Mouse (Mus musculus) hindbrain, embryonic 14.5 days (tissue): ENCODE data around the gene Unc5cl. TPM values are rescaled to one million over a fixed set of nuclear protein-coding genes. Genes with fewer than 3 reads are reported as not detected.

Experiments used
- ATAC-seq: fragments of 200-750 bp; cut with Nextera tagmentation; 2 replicates; pipeline ENCODE4 v1.8.0; 2017; ENCODE audit warnings: moderate number of reproducible peaks, mild to moderate bottlenecking, moderate TSS enrichment, moderate library complexity; ENCODE audit not compliant: low FRiP score
- DNase-seq: peaks from one replicate; pipeline ENCODE4 v3.0.0-alpha.2; 2015; ENCODE audit warnings: low spot score
- H3K27ac ChIP-seq: fragments of 300-500 bp; sonication (generic); 2 replicates; pipeline ENCODE4 v1.5.1; 2014; ENCODE audit warnings: mild to moderate bottlenecking, moderate library complexity
- H3K27me3 ChIP-seq: fragments of 300-500 bp; sonication (generic); 2 replicates; pipeline ENCODE4 v1.6.1; 2014; ENCODE audit warnings: mild to moderate bottlenecking, low read length, mixed read lengths; ENCODE audit not compliant: control insufficient read depth, insufficient read depth
- H3K36me3 ChIP-seq: fragments of 300-500 bp; sonication (generic); replicated peaks from 2 replicates; pipeline ENCODE4 v1.6.1; 2014; ENCODE audit not compliant: control insufficient read depth, insufficient read depth
- H3K4me1 ChIP-seq: fragments of 300-500 bp; sonication (generic); replicated peaks from 2 replicates; pipeline ENCODE4 v1.6.1; 2014; ENCODE audit warnings: antibody characterized with exemption, low read length, mixed read lengths; ENCODE audit not compliant: control insufficient read depth, insufficient read depth
- H3K4me2 ChIP-seq: fragments of 300-500 bp; sonication (generic); replicated peaks from 2 replicates; pipeline ENCODE4 v1.6.1; 2014; ENCODE audit warnings: mild to moderate bottlenecking, moderate library complexity
- H3K4me3 ChIP-seq: fragments of 300-500 bp; sonication (generic); replicated peaks from 2 replicates; pipeline ENCODE4 v1.5.1; 2014; ENCODE audit warnings: mild to moderate bottlenecking, low read length
- H3K9ac ChIP-seq: fragments of 300-500 bp; sonication (generic); 2 replicates; pipeline ENCODE4 v1.6.1; 2014
- H3K9me3 ChIP-seq: fragments of 300-500 bp; sonication (generic); 2 replicates; pipeline ENCODE4 v1.6.1; 2016; ENCODE audit warnings: low read length; ENCODE audit not compliant: control insufficient read depth
- WGBS: fragments of 180-500 bp; shearing (Covaris S2); extraction: QIAGEN DNeasy Blood & Tissue Kit; methylation state at CpG from one replicate; pipeline ENCODE4 v1.1.7; 2014; 5-methylcytosine and 5-hydroxymethylcytosine counted together
- polyA plus RNA-seq: library from polyadenylated mRNA; unstranded; fragments of >200 nt; fragmentation: Nextera tagmentation; extraction: Ambion mirVana; gene quantifications from 2 replicates; pipeline ENCODE4 v1.2.1, GENCODE M21; 2014

Unc5cl gene
- 0.37 and 0.42 TPM in 2 replicates for polyA plus RNA-seq

DNA sequence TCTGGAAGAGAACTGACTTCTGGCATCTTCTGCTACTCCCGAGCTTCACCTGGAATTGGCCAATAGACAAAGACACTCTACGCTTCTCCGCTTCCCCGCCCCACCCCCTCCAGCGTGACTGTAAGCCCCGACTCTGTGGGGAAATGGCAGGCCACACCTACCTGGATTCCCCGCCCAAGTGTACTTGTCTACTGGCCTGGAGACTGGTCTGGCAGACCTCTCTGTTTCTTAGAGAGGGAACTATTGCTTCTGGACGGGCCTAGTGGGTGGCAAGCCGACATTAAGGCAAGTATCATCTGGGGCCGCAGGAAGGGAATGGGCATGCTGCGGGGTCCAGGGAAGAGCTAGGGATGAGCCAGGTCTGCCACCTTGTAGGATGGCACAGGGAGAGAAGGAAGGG, at the start of gene Unc5cl:
TSS of gene Unc5cl (plus strand) at position 214 of the 400 bp plus-strand sequence.
- DNase-seq = no peak
- no peaks in the 10 kb centered on the region for H3K27me3 ChIP-seq
- ATAC-seq = no peak
- 61% methylated on average over 11 of the region's 11 CpGs for WGBS
- H3K27ac ChIP-seq = no peak within 1 kb of the TSS
- no peaks in the 10 kb centered on the region for H3K4me1 ChIP-seq
- H3K36me3 ChIP-seq = no peaks in the 10 kb centered on the region
- no peak within 1 kb of the TSS for H3K4me3 ChIP-seq
- H3K9ac ChIP-seq = no peak within 1 kb of the TSS
- no peaks in the 10 kb centered on the region for H3K9me3 ChIP-seq
- no peak within 1 kb of the TSS for H3K4me2 ChIP-seq

DNA sequence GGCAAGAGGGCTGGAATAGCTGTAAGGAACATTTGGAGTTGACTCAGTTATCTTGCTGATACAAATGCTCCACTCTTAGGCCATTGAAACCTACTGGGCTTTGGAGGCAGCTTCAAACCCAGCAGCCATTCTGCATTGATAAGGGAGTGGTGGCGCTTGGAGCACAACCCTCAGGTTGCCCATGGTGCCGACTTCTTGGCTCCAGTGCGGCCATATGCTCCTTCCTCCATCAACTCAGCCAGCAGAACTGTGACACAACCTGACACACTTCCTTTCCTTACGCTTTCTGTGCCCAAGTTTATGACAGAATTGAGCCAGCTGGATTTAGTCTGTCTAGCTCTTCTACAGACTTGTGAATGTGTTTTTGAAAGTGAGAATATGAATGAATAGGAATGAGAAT, 47.5 kb upstream of the Unc5cl start:
- Histone ChIP-seq H3K9ac (no peak overlapping the region), H3K9me3 (no peaks in the 10 kb centered on the region), H3K4me2 (0 out of 2 replicates have a peak overlapping the region, but pooled peaks have one; percentile 71), H3K4me3 (no peak overlapping the region), H3K36me3 (no peaks in the 10 kb centered on the region; the same call in 1 of the 2 replicates), H3K4me1 (peaks cover 27% of the 10 kb centered on the region), H3K27ac (no peak overlapping the region), H3K27me3 (no peaks in the 10 kb centered on the region)
- DNase-seq (no peak), ATAC-seq (no peak)
- 90% methylated on average over 4 of the region's 4 CpGs for WGBS

GRCm38 (mm10) chr17:48407910-48408525, 46.7 kb upstream of the Unc5cl start:
- Histone ChIP-seq H3K4me1 (peaks cover 27% of the 10 kb centered on the region), H3K4me3 (peak overlapping the region; percentile 81), H3K36me3 (no peaks in the 10 kb centered on the region; the same call in 1 of the 2 replicates), H3K27me3 (no peaks in the 10 kb centered on the region), H3K9ac (peak overlapping the region; percentile 99), H3K9me3 (no peaks in the 10 kb centered on the region), H3K4me2 (peak overlapping the region; percentile 71), H3K27ac (peak overlapping the region; percentile 99)
- ATAC-seq (no peak), DNase-seq (no peak)
- 13% methylated on average over 8 of the region's 8 CpGs for WGBS

GRCm38 (mm10) chr17:48408526-48409291, 46.0 kb upstream of the Unc5cl start:
- under 1% methylated on average over 47 of the region's 47 CpGs for WGBS
- Histone ChIP-seq H3K4me2 (peak overlapping the region; percentile 71), H3K27me3 (no peaks in the 10 kb centered on the region), H3K4me3 (peak overlapping the region; percentile 81), H3K9ac (peak overlapping the region; percentile 99), H3K9me3 (no peaks in the 10 kb centered on the region), H3K27ac (peak overlapping the region; percentile 99), H3K4me1 (peaks cover 27% of the 10 kb centered on the region), H3K36me3 (no peaks in the 10 kb centered on the region; the same call in 1 of the 2 replicates)
- ATAC-seq (peak; percentile 34), DNase-seq (peak; percentile 65)

DNA sequence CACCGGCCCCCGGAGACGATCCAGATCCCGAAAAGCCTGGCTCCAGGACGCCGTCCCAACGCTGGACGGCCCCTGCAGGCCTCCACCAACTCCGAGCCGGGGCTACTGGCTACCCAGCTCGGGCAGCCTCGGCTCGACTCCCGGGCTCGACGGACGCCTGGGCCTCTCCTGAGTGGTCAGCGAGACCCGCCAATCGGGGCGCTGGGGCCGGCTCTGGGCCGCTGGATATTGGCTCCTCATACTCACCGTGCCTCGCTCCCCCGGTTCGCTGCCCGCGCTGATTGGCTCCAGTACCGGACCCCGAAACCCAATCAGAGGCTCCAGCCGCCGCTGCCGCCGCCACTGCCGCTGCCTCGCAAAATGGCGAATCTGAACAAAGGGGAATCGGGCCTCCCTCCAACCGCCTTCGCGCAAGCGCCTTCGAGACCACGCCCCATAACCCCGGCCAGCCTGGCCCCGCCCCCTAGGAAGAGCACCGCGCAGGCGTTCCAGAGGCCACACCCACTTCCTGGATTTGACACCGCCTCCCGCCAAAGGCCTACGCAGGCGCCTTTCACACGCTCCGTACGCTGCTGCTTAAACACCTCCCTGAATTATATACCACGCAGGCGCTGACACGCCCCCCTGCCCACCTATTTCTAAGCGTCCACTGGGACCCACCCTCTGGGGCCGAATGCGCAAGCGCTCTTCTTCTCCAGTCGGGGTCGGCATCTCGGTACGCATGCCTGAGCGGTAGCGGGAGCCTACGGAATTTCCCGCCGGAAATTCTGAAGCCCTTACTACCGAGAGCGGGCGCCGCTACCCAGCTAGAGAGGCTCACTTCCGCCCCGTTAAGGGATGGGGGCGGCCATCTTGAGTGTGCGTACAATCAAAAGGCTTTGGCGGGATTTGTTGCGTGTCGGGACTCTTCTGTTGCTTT, 45.1 kb upstream of the Unc5cl start, which contains the start of the genes Nfya and Oard1:
TSS of gene Nfya (minus strand) at position 527 of the 919 bp plus-strand sequence.
TSS of gene Oard1 (plus strand) at position 635 of the 919 bp plus-strand sequence.
- peak within 1 kb of the TSS; percentile 81 for H3K4me3 ChIP-seq
- peaks cover 4% of the 10 kb centered on the region for H3K36me3 ChIP-seq
- no peaks in the 10 kb centered on the region for H3K27me3 ChIP-seq
- peak within 1 kb of the TSS; percentile 87 for H3K4me2 ChIP-seq
- no peaks in the 10 kb centered on the region for H3K9me3 ChIP-seq
- peak within 1 kb of the TSS; percentile 99 for H3K9ac ChIP-seq
- H3K27ac ChIP-seq = peak within 1 kb of the TSS; percentile 99
- DNase-seq (peak; percentile 100), ATAC-seq (peak; percentile 97)
- WGBS = under 1% methylated on average over 80 of the region's 84 CpGs
- H3K4me1 ChIP-seq = peaks cover 27% of the 10 kb centered on the region

- Histone ChIP-seq H3K9me3 (no peaks in the 10 kb centered on the region), H3K27ac (peak overlapping the region; percentile 94), H3K4me2 (peak overlapping the region; percentile 87), H3K4me3 (peak overlapping the region; percentile 81), H3K27me3 (no peaks in the 10 kb centered on the region), H3K9ac (peak overlapping the region; percentile 76), H3K36me3 (peaks cover 6% of the 10 kb centered on the region), H3K4me1 (peaks cover 27% of the 10 kb centered on the region)
- no peak; the same call in 1 of the 2 replicates for ATAC-seq
- DNase-seq = peak; percentile 50
- 0% methylated on average over 13 of the region's 13 CpGs for WGBS
Observed at GRCm38 (mm10) chr17:48410299-48410785, 44.4 kb upstream of the Unc5cl start.

- no peak for ATAC-seq
- DNase-seq = no peak
- no peaks in the 10 kb centered on the region for H3K9me3 ChIP-seq
- peak overlapping the region; percentile 94; the same call in 1 of the 2 replicates for H3K27ac ChIP-seq
- 55% methylated on average over 8 of the region's 8 CpGs for WGBS
- peaks cover 27% of the 10 kb centered on the region for H3K4me1 ChIP-seq
- no peaks in the 10 kb centered on the region for H3K27me3 ChIP-seq
- H3K4me2 ChIP-seq = peak overlapping the region; percentile 87
- H3K4me3 ChIP-seq = peak overlapping the region; percentile 81
- H3K9ac ChIP-seq = peak overlapping the region; percentile 76
- peaks cover 8% of the 10 kb centered on the region for H3K36me3 ChIP-seq
Observed at GRCm38 (mm10) chr17:48411241-48411640, 43.5 kb upstream of the Unc5cl start.

- H3K4me1 ChIP-seq = peaks cover 9% of the 10 kb centered on the region
- H3K36me3 ChIP-seq = peaks cover 8% of the 10 kb centered on the region
- no peaks in the 10 kb centered on the region for H3K9me3 ChIP-seq
- H3K27me3 ChIP-seq = no peaks in the 10 kb centered on the region
- no peak overlapping the region for H3K4me2 ChIP-seq
- ATAC-seq = no peak
- H3K9ac ChIP-seq = no peak overlapping the region
- 84% methylated on average over 7 of the region's 7 CpGs for WGBS
- H3K4me3 ChIP-seq = no peak overlapping the region
- DNase-seq = no peak
- H3K27ac ChIP-seq = no peak overlapping the region
Observed at GRCm38 (mm10) chr17:48416011-48416410, 38.7 kb upstream of the Unc5cl start.
